Comparison of ENCODE assay signal across 8 mouse cellular contexts in genomic region chr1:135280646-135281045, GRCm38 (mm10). TPM values are rescaled to one million over a fixed set of nuclear protein-coding genes. Genes with fewer than 3 reads are reported as not detected.
DNase-seq lines count a peak whose midpoint lies in the region; ATAC-seq and TF ChIP-seq lines count a peak whose summit lies in the region.

No protein-coding gene starts in this region.

- no peak for TF ChIP-seq CTCF in kidney, adult 2 months (conservative IDR thresholded peaks at IDR 0.05; ENCODE audit: insufficient read depth, insufficient read length, low read depth, low read length)

- H3K4me1 ChIP-seq in kidney, adult 2 months (ENCODE audit: control insufficient read depth, insufficient read depth, low read length): peaks cover 13% of the 10 kb centered on the region; the same call in 1 of the 2 replicates
- H3K4me1 ChIP-seq in kidney, embryonic 15.5 days: peaks cover 25% of the 10 kb centered on the region

- H3K4me3 ChIP-seq in kidney, adult 2 months (ENCODE audit: insufficient read depth, low read depth, low read length): no peak overlapping the region
- H3K4me3 ChIP-seq in kidney, embryonic 15.5 days (replicated peaks): no peak overlapping the region

- peak; percentile 88 for DNase-seq in kidney, adult 2 months
- peak; percentile 92 to 93 for DNase-seq in adrenal gland, postnatal 36 days
- DNase-seq in gastrocnemius, postnatal 25 days: peak; percentile 76
- peak; percentile 39 to 73 for DNase-seq in layer of hippocampus, adult 18-20 months (ENCODE audit: low spot score in 2 of 2)
- DNase-seq in lung, postnatal 4 days: peak; percentile 82 to 87
- DNase-seq in spleen, postnatal 36 days (ENCODE audit: low spot score in 2 of 2): no peak
- DNase-seq in embryo, embryonic 11 days: no peak

- H3K27ac ChIP-seq in kidney, adult 2 months (ENCODE audit: insufficient read depth, low read depth, low read length): no peak overlapping the region
- H3K27ac ChIP-seq in kidney, embryonic 15.5 days: no peak overlapping the region

- H3K9ac ChIP-seq in kidney, embryonic 15.5 days: no peak overlapping the region

- no peak for TF ChIP-seq POLR2A in kidney, adult 2 months (IDR thresholded peaks at IDR 0.05; ENCODE audit: low read depth, low read length)

- ATAC-seq in kidney, embryonic 15.5 days (replicated peaks; ENCODE audit: low FRiP score): no peak

- 17% methylated on average over 9 of the region's 9 CpGs for WGBS in kidney, adult 2 months
- 77% methylated on average over 9 of the region's 9 CpGs for WGBS in kidney, embryonic 15.5 days

- peaks cover 1% of the 10 kb centered on the region; the same call in 1 of the 2 replicates for H3K36me3 ChIP-seq in kidney, adult 2 months (ENCODE audit: control insufficient read depth, insufficient read depth, low read length)
- H3K36me3 ChIP-seq in kidney, embryonic 15.5 days: peaks cover 37% of the 10 kb centered on the region

- no peak overlapping the region for H3K4me2 ChIP-seq in kidney, embryonic 15.5 days

- no peaks in the 10 kb centered on the region for H3K9me3 ChIP-seq in kidney, embryonic 15.5 days (replicated peaks)

- H3K27me3 ChIP-seq in kidney, adult 2 months (replicated peaks; ENCODE audit: control insufficient read depth, insufficient read depth, low read length): no peaks in the 10 kb centered on the region
- no peaks in the 10 kb centered on the region for H3K27me3 ChIP-seq in kidney, embryonic 15.5 days

RNA-seq across cellular contexts. Expression of gene Rnpep, which starts 3.2 kb away (rescaled TPM):
- polyA plus RNA-seq in kidney, adult 2 months (2012; rRNA removed): 28.7 and 29.1 TPM in 2 replicates
- polyA plus RNA-seq in kidney, embryonic 15.5 days (2015; fragmentation: Nextera tagmentation; extraction: Ambion mirVana): 88.0 and 93.4 TPM in 2 replicates
- total RNA-seq in adrenal gland, postnatal 36 days (2021): 10 to 100 TPM; 46.3 to 48.9 TPM
- 10 to 100 TPM; 12.0 to 12.9 TPM for total RNA-seq in gastrocnemius, postnatal 25 days (2021)
- 10 to 100 TPM; 45.3 to 55.3 TPM for total RNA-seq in layer of hippocampus, adult 18-20 months (2021)

RNA-seq across cellular contexts. Expression of gene Elf3, which starts 22.3 kb away (rescaled TPM):
- polyA plus RNA-seq in kidney, adult 2 months (2012; rRNA removed): 23.1 and 25.0 TPM in 2 replicates
- 25.8 and 30.7 TPM in 2 replicates for polyA plus RNA-seq in kidney, embryonic 15.5 days (2015; fragmentation: Nextera tagmentation; extraction: Ambion mirVana)
- total RNA-seq in adrenal gland, postnatal 36 days (2021): not detected
- under 1 TPM in 1 of 2 experiments, not detected in 1; 0.18 TPM for total RNA-seq in gastrocnemius, postnatal 25 days (2021)
- total RNA-seq in layer of hippocampus, adult 18-20 months (2021): not detected

RNA-seq across cellular contexts. Expression of gene Timm17a, which starts 32.9 kb away (rescaled TPM):
- polyA plus RNA-seq in kidney, adult 2 months (2012; rRNA removed): 122 and 134 TPM in 2 replicates
- polyA plus RNA-seq in kidney, embryonic 15.5 days (2015; fragmentation: Nextera tagmentation; extraction: Ambion mirVana): 210 and 234 TPM in 2 replicates
- total RNA-seq in adrenal gland, postnatal 36 days (2021): 100 to 1,000 TPM; 212 to 215 TPM
- 100 to 1,000 TPM; 282 to 296 TPM for total RNA-seq in gastrocnemius, postnatal 25 days (2021)
- 100 to 1,000 TPM; 181 to 183 TPM for total RNA-seq in layer of hippocampus, adult 18-20 months (2021)

RNA-seq across cellular contexts. Expression of gene Lmod1, which starts 44.0 kb away (rescaled TPM):
- 2.6 and 3.8 TPM in 2 replicates for polyA plus RNA-seq in kidney, adult 2 months (2012; rRNA removed)
- polyA plus RNA-seq in kidney, embryonic 15.5 days (2015; fragmentation: Nextera tagmentation; extraction: Ambion mirVana): 0.95 and 3.4 TPM in 2 replicates
- 1 to 10 TPM; 1.4 to 1.6 TPM for total RNA-seq in adrenal gland, postnatal 36 days (2021)
- 10 to 100 TPM in 1 of 2 experiments, 1 to 10 TPM in 1; 3.0 to 10.9 TPM for total RNA-seq in gastrocnemius, postnatal 25 days (2021)
- total RNA-seq in layer of hippocampus, adult 18-20 months (2021): under 1 TPM; 0.58 to 0.67 TPM

Comparison
In these comparisons a context has a peak if more than half of its experiments do, and no peak if none do; other contexts are left out.
1. DNase-seq: peak in kidney, adult 2 months (single experiment), adrenal gland, postnatal 36 days (2 of 2), gastrocnemius, postnatal 25 days (single experiment), layer of hippocampus, adult 18-20 months (2 of 2) and lung, postnatal 4 days (2 of 2); none in spleen, postnatal 36 days (0 of 2) and embryo, embryonic 11 days (single experiment).